Mouse (Mus musculus) olfactory bulb, adult 2 months (tissue): ENCODE results near the gene Gstp2.

Source experiments
- CTCF ChIP-seq: fragments of 200-500 bp; IDR thresholded peaks from 2 replicates; pipeline ENCODE4 v1.5.1; 2012; ENCODE audit warnings: low read depth, mild to moderate bottlenecking, low read length, moderate library complexity; ENCODE audit not compliant: insufficient read depth
- POLR2A ChIP-seq: fragments of 200-500 bp; IDR thresholded peaks from 2 replicates; pipeline ENCODE4 v1.6.1; 2012; ENCODE audit warnings: mild to moderate bottlenecking, low read depth, low read length, moderate library complexity; ENCODE audit not compliant: insufficient read depth

DNA sequence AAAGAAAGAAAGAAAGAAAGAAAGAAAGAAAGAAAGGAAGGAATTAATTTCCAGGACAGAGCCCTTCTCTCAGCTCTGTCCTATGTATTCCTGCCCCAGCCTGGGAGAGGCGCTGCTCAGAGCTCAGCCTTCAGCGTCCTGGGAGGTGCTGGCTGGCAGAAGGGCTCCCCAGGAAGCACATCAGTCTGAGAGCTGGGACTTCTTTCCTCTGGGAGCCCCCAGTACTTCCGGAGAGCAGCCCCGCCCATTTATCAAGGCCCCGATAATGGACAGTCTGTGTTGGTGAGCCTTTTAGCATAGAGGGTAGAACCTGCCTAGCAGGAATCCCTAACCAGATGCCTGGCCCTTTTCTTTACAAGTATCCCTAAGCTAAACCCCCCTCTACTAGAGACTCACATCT lies 42.3 kb upstream of the Gstp2 start:
- no peak for TF ChIP-seq POLR2A
- TF ChIP-seq CTCF = no peak
